Mouse (Mus musculus) CH12.LX (cell line): Measurements from ENCODE around the gene Abca4. TPM values are rescaled to one million over a fixed set of nuclear protein-coding genes. Genes with fewer than 3 reads are reported as not detected.

ENCODE experiments used
- polyA plus RNA-seq: library from polyadenylated mRNA; unstranded; fragments of >175 nt; gene quantifications from 2 replicates; pipeline ENCODE4 v1.2.1, GENCODE M21; 2012; ENCODE audit warnings: low read depth; ENCODE audit not compliant: insufficient read length
- total RNA-seq, 2 experiments: library from RNA; depleted of rRNA; stranded (reverse); fragments of 300-350 nt in 1 of 2; fragments of >200 nt in 1 of 2; gene quantifications; 2 replicates each; pipeline ENCODE4 v1.2.3; 2012 to 2014

Gene Abca4
- total and polyA plus RNA-seq, 3 experiments: 0.34 to 0.57 (median 0.46) TPM

Other genes starting within 250 kb of the Abca4 start
- gene Abcd3, start 229.1 kb upstream of the Abca4 start, total RNA-seq (2012; rRNA removed): 52.3 and 65.9 TPM in 2 replicates
- gene Abcd3, start 229.1 kb upstream of the Abca4 start, total RNA-seq (2014; rRNA removed): 53.5 and 56.5 TPM in 2 replicates
- 53.8 and 54.1 TPM in 2 replicates for gene Abcd3, start 229.1 kb upstream of the Abca4 start, polyA plus RNA-seq
- gene Arhgap29, start 91.9 kb upstream of the Abca4 start, total RNA-seq (2012; rRNA removed): 24.1 and 37.0 TPM in 2 replicates
- gene Arhgap29, start 91.9 kb upstream of the Abca4 start, total RNA-seq (2014; rRNA removed): 45.8 and 53.7 TPM in 2 replicates
- 17.8 and 19.7 TPM in 2 replicates for gene Arhgap29, start 91.9 kb upstream of the Abca4 start, polyA plus RNA-seq
- gene Gclm, start 201.1 kb downstream of the Abca4 start, total RNA-seq (2012; rRNA removed): 26.1 and 38.4 TPM in 2 replicates
- gene Gclm, start 201.1 kb downstream of the Abca4 start, total RNA-seq (2014; rRNA removed): 195 and 214 TPM in 2 replicates
- gene Gclm, start 201.1 kb downstream of the Abca4 start, polyA plus RNA-seq: 85.4 and 108 TPM in 2 replicates
- gene Dnttip2, start 229.9 kb downstream of the Abca4 start, total RNA-seq (2012; rRNA removed): 41.9 and 62.3 TPM in 2 replicates
- 65.2 and 72.7 TPM in 2 replicates for gene Dnttip2, start 229.9 kb downstream of the Abca4 start, total RNA-seq (2014; rRNA removed)
- 121 and 141 TPM in 2 replicates for gene Dnttip2, start 229.9 kb downstream of the Abca4 start, polyA plus RNA-seq
- 47.4 and 56.9 TPM in 2 replicates for gene Bcar3, start 249.7 kb downstream of the Abca4 start, total RNA-seq (2012; rRNA removed)
- gene Bcar3, start 249.7 kb downstream of the Abca4 start, total RNA-seq (2014; rRNA removed): 52.0 and 54.6 TPM in 2 replicates
- 55.9 and 61.2 TPM in 2 replicates for gene Bcar3, start 249.7 kb downstream of the Abca4 start, polyA plus RNA-seq